ENCODE assay signal across 10 mouse cellular contexts in the genomic region with DNA sequence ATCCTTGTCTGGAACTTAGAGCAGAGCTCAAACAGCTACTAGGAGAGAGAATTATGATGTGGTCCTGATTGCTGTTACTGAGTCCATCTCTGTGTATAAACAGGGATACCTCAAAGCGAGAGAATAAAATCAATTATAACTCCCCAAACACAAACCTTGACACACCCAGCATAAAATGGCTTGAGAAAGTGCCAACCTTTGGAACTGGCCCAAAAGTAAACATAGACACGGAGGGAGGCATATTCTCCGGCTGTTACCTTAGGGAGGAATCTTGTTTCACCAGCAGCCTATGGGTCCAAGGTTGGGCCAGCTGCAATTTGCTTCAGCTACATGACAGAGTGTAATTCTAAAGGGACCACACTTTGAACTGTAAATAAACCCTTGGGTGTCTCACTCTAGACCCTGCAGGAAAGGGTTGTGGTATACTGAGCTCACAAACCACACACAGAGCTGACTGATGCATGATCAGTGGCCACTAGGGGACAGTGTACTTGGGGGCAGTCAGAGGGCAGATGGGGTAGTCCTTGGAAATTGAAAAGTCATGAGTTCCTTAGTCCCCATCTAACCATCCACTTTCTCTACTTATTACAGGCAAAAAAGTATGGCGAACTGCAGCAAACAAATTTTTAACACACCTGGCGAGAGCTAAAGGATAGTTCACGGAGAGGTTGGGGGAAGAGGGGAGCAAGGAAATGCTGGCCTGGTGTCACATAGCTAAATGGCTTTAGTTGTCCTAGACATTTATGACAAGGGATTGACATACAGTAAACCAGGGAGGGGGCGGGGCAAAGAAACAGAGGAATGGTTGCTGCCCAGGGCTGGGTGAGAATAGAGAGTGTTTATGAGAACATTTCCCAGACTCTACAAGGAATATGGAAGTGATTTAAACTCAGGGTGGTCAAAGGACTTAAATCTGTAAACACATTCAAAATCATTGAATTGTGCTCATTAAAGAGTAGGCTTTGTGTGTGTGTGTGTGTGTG. TPM values are rescaled to one million over a fixed set of nuclear protein-coding genes. Genes with fewer than 3 reads are reported as not detected.
DNase-seq lines count a peak whose midpoint lies in the region; ATAC-seq and TF ChIP-seq lines count a peak whose summit lies in the region.
"Had no signal": no experiment of that assay in that cellular context is flagged by ENCODE, and none has a peak within 500 bp of the region (broad histone marks: within the 10 kb centered on the region; RNA-seq: fewer than 3 reads in every experiment).

No protein-coding gene starts in this region.

- H3K4me2 ChIP-seq in limb, embryonic 11.5 days (ENCODE audit: low read depth, severe bottlenecking), result no peak overlapping the region
- H3K4me2 ChIP-seq in stomach, embryonic 14.5 days (replicated peaks; ENCODE audit: low read depth, low read length), result no peak overlapping the region
- H3K4me2 ChIP-seq: hindbrain, embryonic 13.5 days; midbrain, embryonic 13.5 days had no signal

- peak; percentile 57; the same call in 1 of the 2 replicates for ATAC-seq in limb, embryonic 11.5 days (ENCODE audit: insufficient number of reproducible peaks, low FRiP score, low TSS enrichment, low read depth)
- peak; percentile 78 for ATAC-seq in stomach, embryonic 14.5 days (ENCODE audit: insufficient number of reproducible peaks, insufficient read depth, low FRiP score, low read depth)
- ATAC-seq: midbrain, embryonic 13.5 days had no signal

- H3K27ac ChIP-seq in limb, embryonic 11.5 days (replicated peaks; ENCODE audit: low read depth, low read length), result no peak overlapping the region
- H3K27ac ChIP-seq in limb, embryonic 10.5 days, result no peak overlapping the region
- H3K27ac ChIP-seq in bone marrow, adult 2 months (ENCODE audit: control insufficient read depth, insufficient read depth, low read depth, low read length, poor library complexity), result no peak overlapping the region
- peak overlapping the region; percentile 45; the same call in 1 of the 2 replicates for H3K27ac ChIP-seq in stomach, embryonic 14.5 days (ENCODE audit: low read length)
- H3K27ac ChIP-seq: hindbrain, embryonic 13.5 days; midbrain, embryonic 13.5 days had no signal

- WGBS in limb, embryonic 11.5 days, result 68% methylated on average over 7 of the region's 7 CpGs
- WGBS in limb, embryonic 10.5 days, result 85% methylated on average over 7 of the region's 7 CpGs
- 82% methylated on average over 7 of the region's 7 CpGs for WGBS in bone marrow, adult 2 months
- 34% methylated on average over 7 of the region's 7 CpGs for WGBS in large intestine, adult 2 months
- WGBS in stomach, embryonic 14.5 days, result 58% methylated on average over 7 of the region's 7 CpGs

- H3K9ac ChIP-seq in limb, embryonic 11.5 days (ENCODE audit: low read length), result no peak overlapping the region
- H3K9ac ChIP-seq in stomach, embryonic 14.5 days (replicated peaks; ENCODE audit: low read depth, low read length), result no peak overlapping the region
- H3K9ac ChIP-seq: hindbrain, embryonic 13.5 days; midbrain, embryonic 13.5 days had no signal

- H3K36me3 ChIP-seq in limb, embryonic 11.5 days (ENCODE audit: control insufficient read depth, insufficient read depth, low read length), result no peaks in the 10 kb centered on the region
- no peaks in the 10 kb centered on the region for H3K36me3 ChIP-seq in limb, embryonic 10.5 days
- peaks cover 4% of the 10 kb centered on the region; the same call in 1 of the 2 replicates for H3K36me3 ChIP-seq in stomach, embryonic 14.5 days (ENCODE audit: control insufficient read depth, insufficient read depth, low read length)

- TF ChIP-seq POLR2A in bone marrow, adult 2 months (IDR thresholded peaks at IDR 0.05; ENCODE audit: borderline replicate concordance, control insufficient read depth, low read depth, low read length), result no peak

- no peak overlapping the region for H3K4me3 ChIP-seq in limb, embryonic 11.5 days (ENCODE audit: low read depth, low read length)
- H3K4me3 ChIP-seq in limb, embryonic 10.5 days, result no peak overlapping the region
- H3K4me3 ChIP-seq in bone marrow, adult 2 months (replicated peaks; ENCODE audit: control insufficient read depth, low read depth, low read length), result no peak overlapping the region
- H3K4me3 ChIP-seq in stomach, embryonic 14.5 days (ENCODE audit: low read depth, low read length), result no peak overlapping the region
- H3K4me3 ChIP-seq: hindbrain, embryonic 13.5 days; midbrain, embryonic 13.5 days had no signal

- 0 out of 2 replicates have a peak, but pooled peaks cover 2% of the 10 kb centered on the region for H3K4me1 ChIP-seq in limb, embryonic 11.5 days (ENCODE audit: control insufficient read depth, insufficient read depth, low read length)
- H3K4me1 ChIP-seq in limb, embryonic 10.5 days, result peaks cover 18% of the 10 kb centered on the region
- no peaks in the 10 kb centered on the region for H3K4me1 ChIP-seq in bone marrow, adult 2 months (ENCODE audit: control insufficient read depth, insufficient read depth, low read length)
- no peaks in the 10 kb centered on the region for H3K4me1 ChIP-seq in stomach, embryonic 14.5 days (ENCODE audit: control insufficient read depth, insufficient read depth, low read length)

- TF ChIP-seq CTCF in bone marrow, adult 2 months (IDR thresholded peaks at IDR 0.05; ENCODE audit: control insufficient read depth, insufficient read depth, low read length), result peak; percentile 47; the same call in 1 of the 2 replicates

- no peaks in the 10 kb centered on the region for H3K27me3 ChIP-seq in limb, embryonic 11.5 days (ENCODE audit: control insufficient read depth, insufficient read depth, low read length)
- no peaks in the 10 kb centered on the region for H3K27me3 ChIP-seq in limb, embryonic 10.5 days (ENCODE audit: low read depth, poor library complexity, severe bottlenecking)
- H3K27me3 ChIP-seq in stomach, embryonic 14.5 days (ENCODE audit: control insufficient read depth, insufficient read depth, low read length), result no peaks in the 10 kb centered on the region
- H3K27me3 ChIP-seq: hindbrain, embryonic 13.5 days; midbrain, embryonic 13.5 days had no signal

- H3K9me3 ChIP-seq in limb, embryonic 11.5 days (ENCODE audit: control insufficient read depth, low read length), result no peaks in the 10 kb centered on the region
- H3K9me3 ChIP-seq in limb, embryonic 10.5 days (replicated peaks), result no peaks in the 10 kb centered on the region
- H3K9me3 ChIP-seq in stomach, embryonic 14.5 days (ENCODE audit: control insufficient read depth, low read depth, low read length), result no peaks in the 10 kb centered on the region
- H3K9me3 ChIP-seq: hindbrain, embryonic 13.5 days; midbrain, embryonic 13.5 days had no signal

- peak; percentile 31 for DNase-seq in limb, embryonic 11.5 days (ENCODE audit: low spot score)
- DNase-seq in limb, embryonic 10.5 days (ENCODE audit: low spot score), result no peak
- DNase-seq in large intestine, adult 2 months (ENCODE audit: low read depth, low spot score), result peak; percentile 97
- no peak for DNase-seq in urinary bladder, postnatal 25 days (ENCODE audit: low spot score)
- no peak for DNase-seq in kidney, adult 18-20 months
- DNase-seq: gastrocnemius, postnatal 25 days had no signal

RNA-seq across cellular contexts. Expression of gene Slc22a23, which starts 45.3 kb away (rescaled TPM):
- 3.1 and 3.2 TPM in 2 replicates for polyA plus RNA-seq in limb, embryonic 11.5 days (2014; fragmentation: Nextera tagmentation; extraction: Ambion mirVana)
- 1.7 and 1.8 TPM in 2 replicates for polyA plus RNA-seq in limb, embryonic 10.5 days (2016; fragmentation: Nextera tagmentation; extraction: Ambion mirVana)
- 13.2 and 26.2 TPM in 2 replicates for polyA plus RNA-seq in bone marrow, adult 2 months (2011; ENCODE audit: insufficient read depth, insufficient read length, low replicate concordance, missing spikeins)
- polyA plus RNA-seq in large intestine, adult 2 months (2012; rRNA removed), result 19.5 and 41.2 TPM in 2 replicates
- polyA plus RNA-seq in stomach, embryonic 14.5 days (2014; fragmentation: Nextera tagmentation; extraction: Ambion mirVana), result 4.9 and 5.9 TPM in 2 replicates

Comparison
In these comparisons a context has a peak if more than half of its experiments do, and no peak if none do; other contexts are left out.
1. DNase-seq: peak in limb, embryonic 11.5 days (single experiment) and large intestine, adult 2 months (single experiment); none in limb, embryonic 10.5 days (single experiment), urinary bladder, postnatal 25 days (single experiment) and kidney, adult 18-20 months (single experiment).